9 mouse cellular contexts compared by ENCODE assay signal in the genomic region with DNA sequence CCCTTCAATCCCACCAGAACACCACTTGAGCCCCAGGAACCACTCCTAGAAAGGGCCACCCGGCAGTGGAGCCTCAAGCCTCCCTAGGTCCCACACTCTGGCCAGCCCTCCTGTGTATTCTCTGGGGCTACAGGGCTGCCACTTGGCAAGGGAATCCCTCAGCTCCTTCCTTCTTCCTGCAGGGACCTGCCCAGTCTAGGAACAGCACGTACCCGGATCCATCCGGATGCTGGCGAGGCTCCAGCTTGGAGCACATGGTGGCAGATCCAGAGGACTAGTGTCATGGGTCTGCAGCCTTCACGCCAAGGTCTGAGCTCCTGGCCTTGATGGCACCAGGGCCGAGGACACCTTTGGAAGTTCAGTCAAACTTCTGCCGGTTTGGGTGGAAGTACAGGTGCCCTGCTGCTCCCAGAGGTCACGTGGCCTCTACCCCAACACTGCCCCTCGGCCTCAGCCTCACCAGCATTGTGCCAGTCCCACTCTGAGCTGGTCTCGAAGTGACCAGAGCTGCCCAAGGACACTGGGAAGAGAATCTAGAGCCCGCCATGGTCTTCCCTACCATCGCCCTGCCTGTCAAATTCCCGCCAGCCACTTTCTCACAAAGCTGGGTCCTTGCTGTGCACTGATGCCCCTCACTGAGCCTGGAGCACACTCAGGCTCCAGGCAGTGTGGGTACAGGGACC.
DNase-seq lines count a peak whose midpoint lies in the region; ATAC-seq and TF ChIP-seq lines count a peak whose summit lies in the region.
"Had no signal": no experiment of that assay in that cellular context is flagged by ENCODE, and none has a peak within 500 bp of the region (broad histone marks: within the 10 kb centered on the region; RNA-seq: fewer than 3 reads in every experiment).

No protein-coding gene starts in this region.

- H3K9ac ChIP-seq in heart, embryonic 12.5 days: peak overlapping the region; percentile 9; the same call in 1 of the 2 replicates
- H3K9ac ChIP-seq in lung, embryonic 14.5 days: no peak overlapping the region
- H3K9ac ChIP-seq in hindbrain, postnatal 0 days (replicated peaks; ENCODE audit: low read length): no peak overlapping the region
- H3K9ac ChIP-seq: limb, embryonic 15.5 days had no signal

- H3K27me3 ChIP-seq in heart, embryonic 12.5 days (replicated peaks): peaks cover 19% of the 10 kb centered on the region
- peaks cover 38% of the 10 kb centered on the region for H3K27me3 ChIP-seq in lung, embryonic 14.5 days (ENCODE audit: insufficient read depth, low read length)
- peaks cover 7% of the 10 kb centered on the region; the same call in 1 of the 2 replicates for H3K27me3 ChIP-seq in hindbrain, postnatal 0 days (ENCODE audit: insufficient read depth, low read length)

- no peak for TF ChIP-seq CTCF in lung, embryonic 14.5 days (IDR thresholded peaks at IDR 0.05; ENCODE audit: low read depth)
- no peak for TF ChIP-seq CTCF in hindbrain, postnatal 0 days (IDR thresholded peaks at IDR 0.05; ENCODE audit: low read depth)

- peaks cover 20% of the 10 kb centered on the region for H3K36me3 ChIP-seq in heart, embryonic 12.5 days
- peaks cover 4% of the 10 kb centered on the region; the same call in 1 of the 2 replicates for H3K36me3 ChIP-seq in lung, embryonic 14.5 days (ENCODE audit: insufficient read depth)
- no peaks in the 10 kb centered on the region for H3K36me3 ChIP-seq in hindbrain, postnatal 0 days (ENCODE audit: insufficient read depth, low read length)

- ATAC-seq in heart, embryonic 12.5 days (ENCODE audit: insufficient number of reproducible peaks, low FRiP score): no peak
- ATAC-seq in lung, embryonic 14.5 days (ENCODE audit: insufficient read depth): no peak
- ATAC-seq in inflammation-experienced regulatory T-cells, adult 6 months: no peak
- no peak for ATAC-seq in hindbrain, postnatal 0 days

- no peak overlapping the region for H3K4me2 ChIP-seq in heart, embryonic 12.5 days
- H3K4me2 ChIP-seq in lung, embryonic 14.5 days: no peak overlapping the region
- H3K4me2 ChIP-seq in hindbrain, postnatal 0 days (ENCODE audit: low read depth, low read length): no peak overlapping the region
- H3K4me2 ChIP-seq: limb, embryonic 15.5 days had no signal

- H3K9me3 ChIP-seq in heart, embryonic 12.5 days (replicated peaks): no peaks in the 10 kb centered on the region
- no peaks in the 10 kb centered on the region for H3K9me3 ChIP-seq in lung, embryonic 14.5 days (ENCODE audit: low read depth, low read length)
- H3K9me3 ChIP-seq in hindbrain, postnatal 0 days (ENCODE audit: low read length): no peaks in the 10 kb centered on the region
- H3K9me3 ChIP-seq: limb, embryonic 15.5 days had no signal

- H3K27ac ChIP-seq in heart, embryonic 12.5 days (ENCODE audit: poor library complexity, severe bottlenecking): 0 out of 2 replicates have a peak overlapping the region, but pooled peaks have one; percentile 33
- no peak overlapping the region; the same call in 1 of the 2 replicates for H3K27ac ChIP-seq in lung, embryonic 14.5 days (ENCODE audit: low read depth)
- no peak overlapping the region for H3K27ac ChIP-seq in hindbrain, postnatal 0 days
- H3K27ac ChIP-seq: limb, embryonic 15.5 days had no signal

- H3K4me1 ChIP-seq in heart, embryonic 12.5 days (replicated peaks): peaks cover 51% of the 10 kb centered on the region
- H3K4me1 ChIP-seq in lung, embryonic 14.5 days (ENCODE audit: insufficient read depth): peaks cover 24% of the 10 kb centered on the region
- peaks cover 18% of the 10 kb centered on the region; the same call in 1 of the 2 replicates for H3K4me1 ChIP-seq in hindbrain, postnatal 0 days (ENCODE audit: insufficient read depth, low read length)

- H3K4me3 ChIP-seq in heart, embryonic 12.5 days: no peak overlapping the region
- no peak overlapping the region for H3K4me3 ChIP-seq in lung, embryonic 14.5 days (ENCODE audit: low read depth, low read length)
- no peak overlapping the region for H3K4me3 ChIP-seq in hindbrain, postnatal 0 days (ENCODE audit: low read length)
- H3K4me3 ChIP-seq: limb, embryonic 15.5 days had no signal

- WGBS in heart, embryonic 12.5 days: 80% methylated on average over 14 of the region's 14 CpGs
- WGBS in lung, embryonic 14.5 days: 74% methylated on average over 14 of the region's 14 CpGs
- 69% methylated on average over 14 of the region's 14 CpGs for WGBS in hindbrain, postnatal 0 days

- peak; percentile 62 for DNase-seq in adipocyte (ENCODE audit: low spot score)
- DNase-seq in cerebellum, adult 18-20 months: peak; percentile 52 to 58
- DNase-seq in lung, embryonic 14.5 days: peak; percentile 70
- DNase-seq in embryo, embryonic 10.5 days (ENCODE audit: low spot score): no peak
- no peak for DNase-seq in thymus, postnatal 36 days
- DNase-seq in hindbrain, postnatal 0 days (ENCODE audit: low spot score): no peak

Comparison
In these comparisons a context has a peak if more than half of its experiments do, and no peak if none do; other contexts are left out.
1. DNase-seq: peak in adipocyte (single experiment), cerebellum, adult 18-20 months (2 of 2) and lung, embryonic 14.5 days (single experiment); none in embryo, embryonic 10.5 days (single experiment), thymus, postnatal 36 days (0 of 2) and hindbrain, postnatal 0 days (single experiment).